Mouse (Mus musculus) common myeloid progenitor, adult 5-6 weeks (primary cell): ENCODE measurements around the gene Inava. TPM values are rescaled to one million over a fixed set of nuclear protein-coding genes. Genes with fewer than 3 reads are reported as not detected.
A peak's percentile ranks its signal among the peaks of the same experiment; 100 is the strongest.

Experiments used
- ATAC-seq: replicated peaks from 2 replicates; pipeline ENCODE4 v1.8.0; 2016; ENCODE audit warnings: low read depth, mild to moderate bottlenecking, moderate TSS enrichment, inconsistent platforms; ENCODE audit not compliant: poor library complexity, severe bottlenecking
- total RNA-seq: library from RNA; stranded (forward); fragments of 200-1000, 187-1606 nt; gene quantifications from 2 replicates; pipeline ENCODE4 v1.2.3, GENCODE M21; 2017

Inava gene
- total RNA-seq, 1 experiment from 2014 or later: not detected

DNA sequence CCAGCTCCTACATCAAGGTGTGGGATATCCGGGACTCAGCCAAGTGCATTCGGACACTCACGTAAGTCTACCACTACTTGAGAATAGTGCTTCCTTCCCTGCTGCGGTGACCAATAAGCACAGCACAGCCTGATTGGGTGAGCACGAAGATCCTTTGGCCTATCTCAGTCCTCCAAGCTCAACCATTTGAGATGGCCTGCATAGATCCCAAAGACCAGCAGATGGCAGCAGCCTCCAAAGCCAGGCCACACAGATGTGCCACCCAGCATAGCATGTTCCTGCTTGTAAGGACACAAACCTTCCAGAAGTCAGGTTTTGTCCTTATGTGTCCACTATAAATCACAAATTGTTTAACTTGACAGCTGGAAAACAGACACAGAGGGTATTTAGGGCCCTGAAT, 64.0 kb downstream of the Inava start:
- ATAC-seq: peak; percentile 80

DNA sequence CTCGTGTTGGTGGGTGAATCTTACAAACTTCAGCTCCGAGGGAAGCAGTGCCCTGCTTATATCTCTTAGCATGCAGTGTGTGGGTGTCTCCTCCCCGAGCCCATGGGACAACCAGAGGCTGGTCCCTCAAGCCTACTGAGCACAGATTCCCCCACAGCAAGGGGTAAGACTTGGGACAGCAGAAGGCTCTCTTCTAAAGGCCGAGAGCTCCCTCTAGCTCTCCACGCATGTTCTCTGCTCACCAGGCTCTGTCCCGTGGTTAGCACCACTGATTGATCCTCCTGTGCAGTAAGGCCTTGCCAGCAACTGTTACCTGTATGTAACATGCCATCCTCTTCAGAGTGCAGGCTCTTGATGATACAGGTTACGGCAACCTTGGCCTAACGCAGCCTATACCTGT, 66.4 kb downstream of the Inava start:
- no peak for ATAC-seq

DNA sequence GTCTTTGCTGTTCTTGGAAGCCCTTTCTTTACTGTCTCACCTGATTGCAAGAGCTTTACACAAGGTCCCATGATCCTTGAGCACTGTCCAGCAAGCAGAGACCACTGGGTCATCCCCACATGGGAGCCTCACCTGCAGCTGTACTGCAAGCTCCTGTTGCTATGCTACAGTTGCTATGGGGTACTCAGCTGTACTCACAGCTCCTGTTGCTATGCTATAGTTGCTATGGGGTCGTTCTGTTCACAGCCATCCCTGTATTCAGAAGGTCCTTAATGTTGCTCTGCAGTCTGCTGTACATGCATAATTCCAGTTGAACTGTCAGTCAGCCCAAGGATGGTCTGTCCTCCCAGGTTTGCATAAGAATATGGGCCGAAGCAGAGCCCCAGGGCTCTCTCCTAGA, 68.6 kb downstream of the Inava start:
- no peak for ATAC-seq

Other genes with a start within 250 kb of the Inava start
- not detected in 2 replicates for gene Igfn1, start 227.9 kb downstream of the Inava start, total RNA-seq
- gene Tmem9, start 226.1 kb downstream of the Inava start, total RNA-seq: 20.9 and 22.0 TPM in 2 replicates
- not detected in 2 replicates for gene Ascl5, start 183.5 kb downstream of the Inava start, total RNA-seq
- gene Cacna1s, start 181.5 kb downstream of the Inava start, total RNA-seq: not detected in 2 replicates
- gene Kif21b, start 102.9 kb downstream of the Inava start, total RNA-seq: 13.4 and 13.5 TPM in 2 replicates
- gene Mroh3, start 21.4 kb downstream of the Inava start, total RNA-seq: not detected in 2 replicates
- not detected in 2 replicates for gene Gpr25, start 26.6 kb upstream of the Inava start, total RNA-seq
- 25.4 and 27.8 TPM in 2 replicates for gene Camsap2, start 111.8 kb upstream of the Inava start, total RNA-seq
- gene Ddx59, start 181.0 kb upstream of the Inava start, total RNA-seq: 10.0 and 11.6 TPM in 2 replicates
- gene Kif14, start 232.1 kb upstream of the Inava start, total RNA-seq: 24.7 and 25.5 TPM in 2 replicates